In the genomic region with DNA sequence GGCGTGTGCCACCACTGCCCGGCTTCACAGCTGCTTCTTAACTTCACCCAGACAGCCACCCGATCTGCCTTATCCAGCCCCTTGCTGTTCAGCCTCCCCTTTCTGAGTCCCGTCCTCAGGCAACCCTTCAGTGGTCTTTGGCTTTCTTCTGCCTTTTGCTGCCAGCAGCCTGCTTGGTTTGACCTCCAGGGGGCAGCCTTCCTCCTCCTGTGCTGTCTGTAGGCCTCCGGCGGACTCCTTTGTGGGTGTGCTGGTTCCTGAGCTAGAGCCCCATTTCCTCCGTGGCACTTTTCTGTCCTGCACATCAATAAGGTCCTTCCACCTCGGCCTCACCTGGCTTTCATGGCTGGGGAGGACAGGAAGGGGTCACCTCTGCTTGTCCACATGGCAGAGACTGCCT, we compare ENCODE assay signal across 9 mouse cellular contexts. TPM values are rescaled to one million over a fixed set of nuclear protein-coding genes. Genes with fewer than 3 reads are reported as not detected.
DNase-seq lines count a peak whose midpoint lies in the region; ATAC-seq and TF ChIP-seq lines count a peak whose summit lies in the region.
"Had no signal": no experiment of that assay in that cellular context is flagged by ENCODE, and none has a peak within 500 bp of the region (broad histone marks: within the 10 kb centered on the region; RNA-seq: fewer than 3 reads in every experiment).

No protein-coding gene starts in this region.

- no peak overlapping the region for H3K4me2 ChIP-seq in kidney, embryonic 14.5 days (replicated peaks; ENCODE audit: low read depth, low read length)
- H3K4me2 ChIP-seq: neural tube, embryonic 13.5 days had no signal

- no peak overlapping the region for H3K9ac ChIP-seq in kidney, embryonic 14.5 days (ENCODE audit: low read depth, low read length)
- H3K9ac ChIP-seq: neural tube, embryonic 13.5 days had no signal

- 43% methylated on average over 8 of the region's 8 CpGs for WGBS in kidney, embryonic 14.5 days

- H3K27ac ChIP-seq in testis, adult 2 months (ENCODE audit: control insufficient read depth, insufficient read depth, low read depth, low read length), result no peak overlapping the region
- no peak overlapping the region for H3K27ac ChIP-seq in kidney, embryonic 14.5 days (ENCODE audit: low read depth, low read length)
- H3K27ac ChIP-seq: neural tube, embryonic 13.5 days had no signal

- DNase-seq in heart, postnatal 4 days, result peak; percentile 40
- DNase-seq in heart, postnatal 36 days, result no peak
- DNase-seq in testis, postnatal 14 days (ENCODE audit: low spot score), result no peak
- DNase-seq in thymus, postnatal 36 days, result peak; percentile 29
- DNase-seq in layer of hippocampus, postnatal 14 days (ENCODE audit: low spot score in 2 of 2), result no peak

- TF ChIP-seq POLR2A in testis, adult 2 months (IDR thresholded peaks at IDR 0.05; ENCODE audit: control insufficient read depth, low read depth, low read length), result no peak

- intact Hi-C loops in heart, postnatal 36 days (cut with DNase I), result no loop called here

- H3K27me3 ChIP-seq in testis, adult 2 months (ENCODE audit: control insufficient read depth, insufficient read depth, low read length), result no peaks in the 10 kb centered on the region
- no peaks in the 10 kb centered on the region for H3K27me3 ChIP-seq in kidney, embryonic 14.5 days (ENCODE audit: control insufficient read depth, insufficient read depth, low read length)
- H3K27me3 ChIP-seq: neural tube, embryonic 13.5 days had no signal

- H3K4me3 ChIP-seq in testis, adult 2 months (ENCODE audit: control insufficient read depth, low read depth, low read length), result no peak overlapping the region
- H3K4me3 ChIP-seq in kidney, embryonic 14.5 days (ENCODE audit: low read length), result no peak overlapping the region
- H3K4me3 ChIP-seq: neural tube, embryonic 13.5 days had no signal

- peak; percentile 52; the same call in 1 of the 2 replicates for TF ChIP-seq CTCF in testis, adult 2 months (IDR thresholded peaks at IDR 0.05; ENCODE audit: control insufficient read depth, insufficient read depth, insufficient replicate concordance, low read depth, low read length)

- H3K9me3 ChIP-seq in kidney, embryonic 14.5 days (ENCODE audit: control insufficient read depth, low read length), result no peaks in the 10 kb centered on the region
- H3K9me3 ChIP-seq: neural tube, embryonic 13.5 days had no signal

- H3K4me1 ChIP-seq in testis, adult 2 months (ENCODE audit: control insufficient read depth, insufficient read depth, low read length), result no peaks in the 10 kb centered on the region
- peaks cover 15% of the 10 kb centered on the region for H3K4me1 ChIP-seq in kidney, embryonic 14.5 days (ENCODE audit: control insufficient read depth, insufficient read depth, low read length)

- H3K36me3 ChIP-seq in testis, adult 2 months (ENCODE audit: control insufficient read depth, insufficient read depth, low read length), result no peaks in the 10 kb centered on the region
- no peaks in the 10 kb centered on the region for H3K36me3 ChIP-seq in kidney, embryonic 14.5 days (ENCODE audit: control insufficient read depth, insufficient read depth, low read length)
- H3K36me3 ChIP-seq: neural tube, embryonic 13.5 days had no signal

- peak; percentile 15; the same call in 1 of the 2 replicates for ATAC-seq in kidney, embryonic 14.5 days (ENCODE audit: low FRiP score, low TSS enrichment)
- no peak for ATAC-seq in erythroblast, adult 5-6 weeks (replicated peaks; ENCODE audit: low FRiP score, poor library complexity, severe bottlenecking)

RNA-seq across cellular contexts. Expression of gene Togaram2, which starts 20.7 kb away (rescaled TPM):
- 1 to 10 TPM; 2.0 to 2.6 TPM for total RNA-seq in heart, postnatal 4 days (2021)
- total RNA-seq in heart, postnatal 36 days (2021), result 1 to 10 TPM; 3.9 to 5.9 TPM
- polyA plus RNA-seq in testis, adult 2 months (2012; rRNA removed), result 1.7 TPM in 2 replicates
- polyA plus RNA-seq in kidney, embryonic 14.5 days (2014; fragmentation: Nextera tagmentation; extraction: Ambion mirVana), result 0.27 and 0.32 TPM in 2 replicates
- 1 to 10 TPM; 1.3 to 1.6 TPM for total RNA-seq in layer of hippocampus, postnatal 14 days (2021)
- total RNA-seq in erythroblast, adult 5-6 weeks (2015; ENCODE audit: low replicate concordance), result not detected in 2 replicates
- not detected in 2 replicates for total RNA-seq in erythroblast, adult 5-6 weeks (2017; ENCODE audit: low replicate concordance)

RNA-seq across cellular contexts. Expression of gene Pcare, which starts 58.9 kb away (rescaled TPM):
- 1 to 10 TPM; 1.4 to 1.6 TPM for total RNA-seq in heart, postnatal 4 days (2021)
- total RNA-seq in heart, postnatal 36 days (2021), result under 1 TPM; 0.14 to 0.41 TPM
- 1.4 and 1.8 TPM in 2 replicates for polyA plus RNA-seq in testis, adult 2 months (2012; rRNA removed)
- not detected in 2 replicates for polyA plus RNA-seq in kidney, embryonic 14.5 days (2014; fragmentation: Nextera tagmentation; extraction: Ambion mirVana)
- under 1 TPM; 0.12 to 0.17 TPM for total RNA-seq in layer of hippocampus, postnatal 14 days (2021)
- not detected in 2 replicates for total RNA-seq in erythroblast, adult 5-6 weeks (2015; ENCODE audit: low replicate concordance)
- total RNA-seq in erythroblast, adult 5-6 weeks (2017; ENCODE audit: low replicate concordance), result 0.14 TPM in 1 of 2 replicates, not detected in the other
- polyA plus RNA-seq: neural tube, embryonic 13.5 days had no signal

Comparison
In these comparisons a context has a peak if more than half of its experiments do, and no peak if none do; other contexts are left out.
1. DNase-seq: peak in heart, postnatal 4 days (single experiment) and thymus, postnatal 36 days (2 of 2); none in heart, postnatal 36 days (0 of 2), testis, postnatal 14 days (single experiment) and layer of hippocampus, postnatal 14 days (0 of 2).